In the genomic region with DNA sequence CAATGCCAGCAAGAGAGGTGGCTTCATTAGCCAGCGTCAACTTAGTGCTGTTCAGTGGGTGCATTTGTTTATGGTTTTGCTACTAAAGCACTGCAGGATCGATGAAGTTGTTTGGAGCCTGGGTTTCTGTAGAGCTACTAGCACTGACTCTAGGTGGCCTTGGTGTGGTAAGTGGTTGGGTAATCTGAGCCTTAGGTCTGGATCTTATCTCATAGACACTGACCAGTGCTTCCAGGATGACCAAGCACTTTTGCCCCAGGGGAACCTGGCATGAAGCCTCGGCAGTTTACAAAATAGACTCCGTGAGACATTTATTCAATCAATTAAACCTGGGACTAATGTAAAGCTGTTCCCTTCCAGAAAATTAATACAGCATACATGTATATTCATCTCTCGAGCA, we compare ENCODE assay signal across 23 mouse cellular contexts.
DNase-seq lines count a peak whose midpoint lies in the region; ATAC-seq and TF ChIP-seq lines count a peak whose summit lies in the region.
"Had no signal": no experiment of that assay in that cellular context is flagged by ENCODE, and none has a peak within 500 bp of the region (broad histone marks: within the 10 kb centered on the region; RNA-seq: fewer than 3 reads in every experiment).

No protein-coding gene starts in this region.

- H3K9ac ChIP-seq in liver, adult 2 months (ENCODE audit: low read depth, low read length) = no peak overlapping the region
- no peak overlapping the region for H3K9ac ChIP-seq in liver, embryonic 12.5 days
- H3K9ac ChIP-seq: embryonic facial prominence, embryonic 13.5 days; embryonic facial prominence, embryonic 15.5 days; forebrain, embryonic 12.5 days had no signal

- TF ChIP-seq CTCF in liver, adult 2 months (IDR thresholded peaks at IDR 0.05; ENCODE audit: low read depth, low read length) = no peak

- H3K36me3 ChIP-seq in liver, adult 2 months (ENCODE audit: control insufficient read depth, insufficient read depth, low read length) = no peaks in the 10 kb centered on the region
- no peaks in the 10 kb centered on the region for H3K36me3 ChIP-seq in liver, embryonic 12.5 days
- H3K36me3 ChIP-seq: embryonic facial prominence, embryonic 13.5 days; embryonic facial prominence, embryonic 15.5 days; forebrain, embryonic 10.5 days; forebrain, embryonic 12.5 days had no signal

- DNase-seq in adrenal gland, adult 2 months = peak; percentile 48
- DNase-seq in adrenal gland, postnatal 25 days = no peak
- peak; percentile 18 for DNase-seq in adrenal gland, postnatal 14 days
- no peak for DNase-seq in adrenal gland, postnatal 10 days
- peak; percentile 8 for DNase-seq in liver, adult 2 months (ENCODE audit: extremely low read depth, low read depth, low spot score)
- DNase-seq in yolk sac, embryonic 10.5 days (ENCODE audit: low spot score) = peak; percentile 4
- no peak for DNase-seq in cerebellum, adult 8-10 months
- DNase-seq: cerebellum, adult 11-12 months; cerebellum, adult 2 months; cerebellum, adult 9-11 months; cerebellum, postnatal 14 days; cerebellum, postnatal 36 days; embryo, embryonic 11 days had no signal

- no peaks in the 10 kb centered on the region for H3K4me1 ChIP-seq in liver, adult 2 months (ENCODE audit: control insufficient read depth, insufficient read depth, low read length)
- H3K4me1 ChIP-seq in liver, embryonic 12.5 days = no peaks in the 10 kb centered on the region
- H3K4me1 ChIP-seq: embryonic facial prominence, embryonic 13.5 days; embryonic facial prominence, embryonic 15.5 days; forebrain, embryonic 10.5 days; forebrain, embryonic 12.5 days had no signal

- H3K27ac ChIP-seq in liver, adult 2 months (replicated peaks; ENCODE audit: insufficient read depth, low read depth, low read length) = no peak overlapping the region
- H3K27ac ChIP-seq in liver, embryonic 12.5 days = no peak overlapping the region
- H3K27ac ChIP-seq: embryonic facial prominence, embryonic 13.5 days; embryonic facial prominence, embryonic 15.5 days; forebrain, embryonic 10.5 days; forebrain, embryonic 12.5 days had no signal

- no peaks in the 10 kb centered on the region for H3K79me2 ChIP-seq in liver, adult 2 months (ENCODE audit: control insufficient read depth, insufficient read depth, low read length)

- no peak for ATAC-seq in liver, embryonic 12.5 days
- ATAC-seq: activated CD4-positive, CD25-positive, alpha-beta regulatory T cell, adult 4 months; forebrain, embryonic 14.5 days; forebrain, embryonic 16.5 days; Patski had no signal

- WGBS in liver, adult 2 months = 69% methylated on average over 5 of the region's 5 CpGs
- 50% methylated on average over 5 of the region's 5 CpGs for WGBS in liver, embryonic 12.5 days (ENCODE audit: insufficient replicate concordance)

- no peaks in the 10 kb centered on the region for H3K9me3 ChIP-seq in liver, embryonic 12.5 days (replicated peaks)
- H3K9me3 ChIP-seq: embryonic facial prominence, embryonic 13.5 days; embryonic facial prominence, embryonic 15.5 days; forebrain, embryonic 10.5 days; forebrain, embryonic 12.5 days had no signal

- no peaks in the 10 kb centered on the region for H3K27me3 ChIP-seq in liver, adult 2 months (ENCODE audit: control insufficient read depth, insufficient read depth, low read length)
- no peaks in the 10 kb centered on the region for H3K27me3 ChIP-seq in liver, embryonic 12.5 days (replicated peaks)
- H3K27me3 ChIP-seq: embryonic facial prominence, embryonic 13.5 days; embryonic facial prominence, embryonic 15.5 days; forebrain, embryonic 12.5 days; Patski had no signal

- H3K4me3 ChIP-seq in liver, adult 2 months (ENCODE audit: insufficient read depth, low read depth, low read length) = no peak overlapping the region
- H3K4me3 ChIP-seq in liver, embryonic 12.5 days = no peak overlapping the region
- H3K4me3 ChIP-seq: embryonic facial prominence, embryonic 13.5 days; embryonic facial prominence, embryonic 15.5 days; erythroblast, embryonic 14.5 days; forebrain, embryonic 10.5 days; forebrain, embryonic 12.5 days had no signal

- no peak overlapping the region for H3K4me2 ChIP-seq in liver, embryonic 12.5 days
- H3K4me2 ChIP-seq: embryonic facial prominence, embryonic 13.5 days; embryonic facial prominence, embryonic 15.5 days; forebrain, embryonic 12.5 days had no signal

- TF ChIP-seq POLR2A in liver, adult 2 months (IDR thresholded peaks at IDR 0.05; ENCODE audit: extremely low read depth, insufficient read depth, low read length) = no peak

Comparison
In these comparisons a context has a peak if more than half of its experiments do, and no peak if none do; other contexts are left out.
1. DNase-seq: peak in adrenal gland, adult 2 months (single experiment), adrenal gland, postnatal 14 days (single experiment), liver, adult 2 months (single experiment) and yolk sac, embryonic 10.5 days (single experiment); none in adrenal gland, postnatal 25 days (single experiment), adrenal gland, postnatal 10 days (single experiment) and cerebellum, adult 8-10 months (single experiment).